Mouse (Mus musculus) stomach, postnatal 0 days (tissue): ENCODE measurements around the gene Nme9.

Experiments
- CTCF ChIP-seq: IDR thresholded peaks from 2 replicates; pipeline ENCODE4 v1.5.1; 2016; ENCODE audit warnings: antibody characterized with exemption, low read depth, mild to moderate bottlenecking, moderate library complexity
- EP300 ChIP-seq: optimal IDR thresholded peaks from 2 replicates; pipeline ENCODE3; 2016; ENCODE audit warnings: antibody characterized with exemption

DNA sequence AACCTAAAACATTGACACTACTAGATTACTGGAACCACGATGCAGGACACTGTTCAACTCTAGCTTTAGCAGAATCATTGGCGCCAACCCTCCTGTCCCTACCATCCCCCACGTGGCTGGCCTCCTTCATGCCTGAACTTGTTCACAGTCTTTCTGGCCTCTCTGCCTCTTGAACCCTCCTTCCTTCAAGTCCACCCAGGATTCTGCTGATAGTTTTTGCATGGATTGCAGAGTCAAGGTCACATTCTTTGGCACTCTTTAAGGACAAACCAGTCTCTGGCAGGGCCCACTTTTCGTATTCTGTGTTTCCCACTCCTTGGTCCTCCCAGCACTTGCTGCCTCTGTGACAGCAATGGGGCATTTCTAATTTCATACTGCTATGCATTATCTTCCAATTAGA, 31.9 kb downstream of the Nme9 start:
- TF ChIP-seq EP300 (no peak), CTCF (no peak)
